Mouse (Mus musculus) testis, adult 2 months (tissue): ENCODE results near the gene Ppp1r12c.

ENCODE experiments used
- CTCF ChIP-seq: fragments of 200-500 bp; IDR thresholded peaks from 2 replicates; pipeline ENCODE4 v1.5.1; 2012; ENCODE audit warnings: low read depth, mild to moderate bottlenecking, inconsistent platforms, low read length, moderate library complexity; ENCODE audit not compliant: control insufficient read depth, insufficient read depth, insufficient replicate concordance
- POLR2A ChIP-seq: fragments of 200-500 bp; IDR thresholded peaks from 2 replicates; pipeline ENCODE4 v1.6.1; 2012; ENCODE audit warnings: low read depth, mild to moderate bottlenecking, inconsistent platforms, low read length, moderate library complexity; ENCODE audit not compliant: control insufficient read depth

DNA sequence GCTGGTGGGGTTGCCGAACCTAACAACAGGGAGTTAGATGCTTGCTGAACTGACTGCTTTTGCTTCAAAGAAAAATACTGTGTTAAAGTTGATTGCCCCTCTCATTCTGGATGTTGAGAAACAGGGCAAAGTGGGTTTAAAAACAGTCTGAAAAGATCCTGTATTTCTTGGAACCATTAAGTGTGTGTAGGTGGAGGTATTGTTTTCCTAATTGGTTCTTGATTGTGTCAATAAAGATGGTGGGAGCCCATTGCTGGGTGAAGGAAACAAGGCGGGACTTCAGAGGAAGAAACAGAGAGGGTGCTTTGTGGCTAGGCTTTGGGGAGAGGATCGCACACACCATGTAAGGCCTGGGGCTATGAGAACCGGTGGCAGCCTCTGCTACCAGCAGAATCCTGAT is 35.7 kb upstream of the Ppp1r12c start:
- TF ChIP-seq POLR2A, result no peak
- no peak for TF ChIP-seq CTCF
